Mouse (Mus musculus) retina, adult 2 months (tissue): ENCODE data around the gene Dync1li2.

Experiments used
- DNase-seq: peaks from one replicate; pipeline ENCODE4 v3.0.0-alpha.2; 2012; ENCODE audit warnings: low read depth, low spot score

The Dync1li2 gene

DNA sequence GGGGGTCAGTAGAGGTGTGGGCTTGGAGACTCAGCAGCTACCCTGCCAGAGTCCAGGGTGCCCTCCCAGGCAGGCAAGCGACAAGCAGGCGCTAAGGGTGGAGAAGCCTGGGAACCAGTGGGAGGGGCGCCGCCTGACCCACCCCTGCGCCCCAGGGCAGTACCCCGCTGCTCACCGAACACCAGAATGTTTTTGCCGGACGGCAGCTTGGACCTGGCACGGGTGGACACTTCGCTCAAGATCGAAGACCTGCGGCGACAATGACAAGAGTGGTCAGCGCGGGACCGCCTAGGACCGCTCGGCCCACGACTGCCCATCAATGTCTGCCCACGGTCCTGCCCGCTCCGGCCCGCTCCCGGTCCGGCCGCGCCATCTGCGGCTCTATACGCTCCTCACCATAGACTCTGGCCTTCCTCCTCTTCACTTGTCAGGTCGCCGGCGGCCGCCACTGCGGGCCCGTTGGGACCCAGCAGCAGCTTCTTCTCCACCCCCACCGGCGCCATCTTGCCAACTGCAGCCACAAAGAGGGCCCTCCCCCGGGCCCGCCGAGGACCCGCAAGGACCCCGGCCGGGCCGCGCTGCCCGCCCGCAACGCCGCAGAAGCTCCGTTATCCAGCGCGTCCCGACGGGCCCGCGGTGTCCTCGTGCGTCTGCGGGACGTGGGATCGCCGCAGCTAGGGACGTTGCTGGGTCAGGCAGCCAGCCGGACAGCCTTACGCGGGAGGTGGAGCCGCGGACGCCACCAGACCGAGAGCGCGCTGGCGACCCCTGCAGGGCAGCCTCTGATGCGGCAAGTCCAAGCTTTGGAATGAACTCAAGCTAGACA is at the start of gene Dync1li2:
Gene Dync1li2, minus strand, starts transcription at position 749 of the 826 bp plus-strand sequence.
- peak; percentile 77 for DNase-seq

DNA sequence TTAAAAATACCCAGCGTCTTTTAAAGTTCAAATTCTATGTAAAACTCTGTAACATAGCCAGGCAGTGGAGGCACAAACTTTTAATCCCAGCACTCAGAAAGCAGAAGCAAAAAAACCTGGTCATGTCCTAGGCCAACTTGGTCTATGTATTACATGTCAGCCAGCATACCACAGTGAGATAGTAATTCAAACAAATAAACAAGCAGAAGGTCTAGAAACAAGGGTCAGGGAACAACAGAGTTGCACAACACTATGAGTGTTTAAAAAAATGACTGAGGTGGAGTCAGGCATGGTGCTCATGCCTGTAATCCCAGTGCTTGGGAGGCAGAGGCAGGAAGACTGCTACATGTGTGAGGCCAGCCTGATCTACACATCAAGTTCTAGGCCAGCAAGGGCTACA is 36.2 kb upstream of the Dync1li2 start:
- no peak for DNase-seq

- DNase-seq = no peak
Observed at GRCm38 (mm10) chr8:104472465-104472864, 29.6 kb upstream of the Dync1li2 start.

GRCm38 (mm10) chr8:104467463-104467862 is 24.6 kb upstream of the Dync1li2 start:
- no peak for DNase-seq

- DNase-seq = no peak
Observed at GRCm38 (mm10) chr8:104452177-104452576, 9.3 kb upstream of the Dync1li2 start.

GRCm38 (mm10) chr8:104448796-104449195 is 5.9 kb upstream of the Dync1li2 start:
- DNase-seq = no peak

DNA sequence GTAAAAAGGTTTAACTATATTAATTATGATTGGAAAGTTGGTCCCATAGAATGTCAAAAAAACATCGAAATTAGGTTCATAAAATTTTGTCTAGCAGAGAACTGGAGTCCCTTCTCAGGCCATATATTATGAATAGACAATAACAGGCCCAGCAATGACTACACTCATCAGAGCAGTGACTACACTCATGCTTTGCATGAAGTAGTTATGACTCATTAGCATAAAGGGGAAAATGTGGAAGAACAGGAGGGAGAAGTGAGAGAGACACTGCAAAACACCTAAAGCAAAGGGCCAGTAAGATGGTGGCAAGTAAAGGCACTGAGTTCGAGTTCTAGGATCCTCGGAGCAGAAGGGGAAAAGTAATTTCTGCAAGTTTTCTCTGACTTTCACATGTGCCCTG is 3.2 kb upstream of the Dync1li2 start:
- DNase-seq = no peak

- no peak for DNase-seq
Observed at GRCm38 (mm10) chr8:104445248-104445647, 2.4 kb upstream of the Dync1li2 start.

- no peak for DNase-seq
Observed at GRCm38 (mm10) chr8:104443125-104443679, 355 bp upstream of the Dync1li2 start.

GRCm38 (mm10) chr8:104441613-104442012 is 1.2 kb downstream of the Dync1li2 start:
- DNase-seq = no peak

GRCm38 (mm10) chr8:104439461-104439860 is 3.4 kb downstream of the Dync1li2 start:
- DNase-seq = no peak

GRCm38 (mm10) chr8:104437494-104438135 is 5.2 kb downstream of the Dync1li2 start:
- no peak for DNase-seq

- DNase-seq = no peak
Observed at GRCm38 (mm10) chr8:104436591-104436990, 6.3 kb downstream of the Dync1li2 start.

DNA sequence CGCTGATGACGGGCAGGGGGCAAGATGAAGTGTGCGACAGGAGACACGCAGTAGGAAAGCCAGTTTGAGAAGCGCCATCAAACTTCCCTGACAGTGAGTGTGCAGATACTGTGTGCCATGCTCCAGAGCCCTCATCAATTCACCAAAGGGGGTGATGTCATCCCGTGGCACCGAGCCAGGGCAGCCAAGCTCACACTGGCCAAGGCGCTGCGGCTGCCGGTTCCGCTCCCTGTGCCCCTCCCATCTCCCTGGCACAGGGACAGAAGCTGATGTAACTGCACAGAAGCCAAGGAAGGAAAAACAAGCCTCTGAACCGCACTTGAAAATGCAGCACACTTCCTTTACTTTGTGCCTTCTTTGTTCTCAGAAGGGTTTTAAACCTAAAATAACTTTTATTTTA is 6.8 kb downstream of the Dync1li2 start:
- DNase-seq = peak; percentile 56

- DNase-seq = no peak
Observed at GRCm38 (mm10) chr8:104434826-104435354, 8.0 kb downstream of the Dync1li2 start.

- DNase-seq = no peak
Observed at GRCm38 (mm10) chr8:104434275-104434674, 8.6 kb downstream of the Dync1li2 start.

DNA sequence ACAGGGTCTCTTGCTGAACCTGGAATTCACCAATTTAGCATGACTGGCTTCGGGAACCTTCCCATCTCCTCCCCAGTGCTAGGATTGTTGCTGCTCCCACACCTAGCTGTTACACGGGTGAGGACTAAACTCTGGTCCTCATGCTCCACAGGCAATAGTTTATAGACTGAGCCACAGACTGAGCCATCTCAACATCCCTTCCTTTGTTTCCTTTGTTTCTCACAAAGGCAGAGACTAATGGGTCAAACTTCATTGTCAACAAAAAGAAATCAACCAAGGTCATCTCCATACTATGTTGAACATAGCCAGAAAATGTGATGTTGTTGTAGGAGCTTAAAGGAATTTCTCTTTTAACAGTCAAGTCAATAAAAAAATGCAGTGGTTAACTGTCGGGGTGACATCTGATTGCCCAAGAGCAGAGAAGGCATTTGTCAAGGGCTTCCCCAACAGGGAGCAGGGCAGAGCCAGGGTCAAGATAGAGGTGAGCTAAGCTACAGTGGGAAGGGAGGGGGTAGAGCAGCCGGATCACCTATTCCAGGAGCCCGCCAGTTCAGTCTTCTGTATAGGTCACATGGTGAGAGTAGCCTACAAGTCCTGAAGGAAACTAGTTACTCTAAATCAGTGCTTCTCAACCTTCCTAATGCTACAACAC is 9.5 kb downstream of the Dync1li2 start:
- no peak for DNase-seq

GRCm38 (mm10) chr8:104432656-104433055 is 10.2 kb downstream of the Dync1li2 start:
- no peak for DNase-seq

DNA sequence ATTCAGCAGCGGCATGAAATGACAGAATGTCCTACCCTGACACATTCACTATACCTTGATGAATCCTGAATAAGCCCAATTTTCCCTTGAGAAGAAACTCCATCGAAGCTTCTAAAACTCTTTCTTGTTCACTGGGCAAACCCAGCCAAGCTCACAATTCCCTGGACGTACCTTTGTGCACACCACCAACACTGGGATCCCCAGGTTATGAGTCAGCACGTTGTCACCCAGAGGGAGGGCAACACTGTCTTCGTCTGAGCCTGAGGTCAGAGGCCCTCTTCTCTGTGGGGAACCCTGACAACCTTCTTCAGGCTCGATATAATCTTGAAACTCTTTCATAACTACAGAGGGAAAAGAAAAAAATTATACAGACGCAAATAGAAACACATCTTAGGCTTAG is 12.6 kb downstream of the Dync1li2 start:
- DNase-seq = no peak

DNA sequence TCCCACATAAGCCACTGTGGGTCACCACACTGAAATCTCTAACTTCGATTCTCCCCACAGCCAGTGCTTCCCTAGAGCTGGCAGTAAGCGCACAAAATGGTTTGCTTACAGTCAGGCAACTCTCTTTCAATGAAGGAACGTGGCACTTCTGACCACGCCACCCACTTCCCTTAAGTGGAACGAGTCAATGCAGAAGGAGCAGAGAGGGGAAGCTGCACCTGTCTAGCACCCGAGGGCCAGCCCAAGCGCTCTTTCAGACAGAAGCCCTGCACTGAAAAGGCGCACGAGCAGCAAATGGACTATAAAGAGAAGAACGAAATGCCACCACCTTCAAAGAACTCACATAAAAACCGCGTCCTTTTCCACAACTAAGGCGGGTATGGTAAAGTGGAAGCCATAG is 15.1 kb downstream of the Dync1li2 start:
- DNase-seq = no peak

- DNase-seq = no peak
Observed at GRCm38 (mm10) chr8:104422313-104422712, 20.5 kb downstream of the Dync1li2 start.

GRCm38 (mm10) chr8:104416022-104416421 is 26.8 kb downstream of the Dync1li2 start:
- DNase-seq = no peak
